Mouse (Mus musculus): Measurements from ENCODE around the gene Gcsh.

Gene Gcsh

DNA sequence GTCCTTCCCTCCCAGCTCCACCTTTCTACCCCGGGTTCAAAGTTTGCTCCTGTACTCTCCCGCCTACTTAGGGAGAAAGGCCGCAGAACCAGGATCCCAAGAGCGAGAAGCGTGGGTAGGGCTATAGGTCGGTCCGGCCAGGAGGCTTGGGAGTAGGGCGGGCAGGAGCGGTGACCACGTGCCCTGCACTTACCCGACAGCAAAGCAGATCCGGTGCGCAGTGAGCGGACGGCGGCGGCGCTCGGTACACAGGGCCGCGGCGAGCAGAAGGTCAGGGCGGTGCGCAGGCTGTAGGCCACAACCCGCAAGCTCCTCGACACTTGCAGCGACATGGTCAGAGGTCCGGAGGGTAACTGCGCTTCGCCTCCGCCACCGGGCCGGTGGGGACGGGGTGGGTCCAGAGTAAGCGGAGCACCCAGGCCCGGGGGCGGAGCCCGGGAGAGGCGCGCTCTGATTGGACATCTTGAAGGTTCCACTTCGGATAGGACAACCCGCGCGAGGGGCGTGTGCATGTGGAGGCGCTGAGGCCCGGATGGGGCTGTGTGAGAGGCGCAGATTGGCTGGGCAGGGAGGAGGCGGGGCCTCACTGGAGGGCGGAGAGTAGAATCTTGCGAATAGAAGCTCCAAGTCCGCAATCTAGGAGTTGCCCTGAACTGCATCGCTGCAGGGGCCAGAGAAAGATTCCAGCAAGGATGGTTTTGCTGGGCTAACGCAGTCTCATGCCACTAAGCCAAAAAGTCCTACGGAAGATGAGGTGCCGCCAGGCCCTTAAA, at the start of gene Gcsh:
Gene Gcsh (minus strand): TSS at position 443 of the 773 bp plus-strand sequence.
- DNase-seq: peak; percentile 100

DNA sequence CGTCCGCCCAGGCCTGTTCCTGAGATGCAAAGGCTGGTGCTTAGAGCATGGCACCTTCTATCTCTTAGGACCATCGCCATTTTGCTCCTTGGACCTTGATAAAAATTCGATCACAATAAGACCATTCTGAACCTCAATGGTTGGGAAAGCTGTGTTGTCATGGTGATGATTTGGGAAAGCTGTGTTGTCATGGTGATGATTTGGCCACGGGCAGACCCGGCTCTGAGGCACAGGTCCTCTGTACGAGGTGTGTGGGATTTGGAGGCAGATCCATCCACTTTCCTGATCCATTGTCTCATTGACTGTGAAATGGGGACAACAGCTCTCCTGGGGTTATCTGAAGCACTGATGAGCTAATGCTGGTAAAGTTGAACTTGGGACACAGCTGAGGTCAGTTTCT, 46.5 kb upstream of the Gcsh start:
- no peak for DNase-seq

DNA sequence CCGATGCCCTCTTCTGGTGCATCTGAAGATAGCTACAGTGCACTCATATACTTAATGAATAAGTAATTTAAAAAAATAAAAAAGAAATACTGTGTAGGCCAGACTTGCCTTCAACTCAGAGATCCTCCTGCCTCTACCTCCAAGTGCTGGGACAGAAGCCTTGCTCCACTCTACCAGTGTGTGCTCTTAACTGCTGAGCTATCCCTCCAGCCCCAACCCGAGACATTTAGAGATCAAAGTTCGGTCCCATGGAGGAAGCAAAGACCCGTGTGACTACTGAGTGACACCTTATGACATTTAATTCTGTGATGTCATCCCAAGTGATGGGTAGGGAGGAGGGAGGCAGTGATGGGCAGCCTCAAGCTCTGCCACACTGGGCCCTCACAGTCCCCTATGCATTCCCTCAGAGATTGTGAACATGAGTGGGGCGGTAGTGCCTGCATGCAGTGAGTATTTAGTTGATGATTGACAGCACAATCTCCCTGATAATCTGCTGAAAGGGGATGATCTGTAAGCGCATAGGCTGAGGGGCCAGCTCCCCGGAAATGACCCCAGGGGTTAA, 44.1 kb upstream of the Gcsh start:
- DNase-seq: no peak

DNA sequence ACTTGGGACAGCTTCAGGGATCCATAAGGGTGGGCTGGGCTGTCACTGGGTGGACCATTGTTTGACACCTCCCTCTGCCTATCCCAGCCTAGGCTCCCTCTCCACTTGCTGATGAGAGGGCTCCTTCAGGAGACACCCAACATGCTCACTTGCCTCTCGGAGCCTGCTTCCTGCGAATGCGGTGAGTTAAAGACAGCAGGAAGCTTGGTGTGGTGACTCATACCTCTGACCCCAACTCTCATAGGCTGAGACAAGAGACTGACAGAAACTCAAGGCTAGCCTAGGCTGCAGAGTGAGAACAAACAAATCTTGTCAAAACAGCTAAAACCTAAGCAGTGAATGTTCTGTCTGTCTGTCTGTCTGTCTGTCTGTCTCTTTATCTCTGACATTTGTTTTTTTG, 40.1 kb upstream of the Gcsh start:
- no peak for DNase-seq

DNA sequence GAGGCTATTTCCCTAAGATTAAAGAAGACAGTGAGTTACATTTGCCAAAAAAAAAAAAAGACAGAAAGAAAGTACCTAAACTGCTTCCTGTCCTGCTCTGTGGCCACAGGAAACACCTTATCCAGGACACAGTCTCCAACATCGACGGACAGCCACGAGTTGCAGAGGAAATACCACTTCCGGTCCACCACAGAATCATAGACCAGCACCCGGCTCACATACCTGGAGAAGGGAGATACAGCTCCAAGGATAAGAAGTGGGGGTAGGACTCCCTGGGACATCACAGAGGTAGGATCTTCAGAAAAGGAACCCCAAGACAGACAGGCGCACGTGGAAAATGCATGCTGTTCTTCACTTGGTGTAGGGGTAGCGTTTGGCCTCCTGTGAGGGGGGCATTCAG, 39.3 kb upstream of the Gcsh start:
- no peak for DNase-seq

DNA sequence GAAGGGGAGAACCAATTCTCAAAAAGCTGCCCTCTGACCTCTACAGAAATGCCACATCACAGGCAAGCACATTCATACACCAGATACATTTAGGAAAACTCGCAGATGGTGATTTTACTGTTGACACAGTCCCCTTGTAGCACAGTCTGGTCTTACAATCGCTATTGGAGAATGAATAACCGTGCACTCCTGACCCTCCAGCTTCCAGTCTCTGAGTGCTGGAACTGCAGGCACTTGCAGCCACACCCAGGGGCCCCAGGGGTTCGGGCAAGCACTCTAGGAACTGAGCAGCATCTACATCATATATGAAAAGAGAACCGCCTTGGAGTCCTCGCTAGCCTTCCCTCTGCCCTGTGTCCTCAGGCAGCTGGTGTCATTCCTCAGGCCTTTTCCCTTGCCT, 38.1 kb upstream of the Gcsh start:
- no peak for DNase-seq

DNA sequence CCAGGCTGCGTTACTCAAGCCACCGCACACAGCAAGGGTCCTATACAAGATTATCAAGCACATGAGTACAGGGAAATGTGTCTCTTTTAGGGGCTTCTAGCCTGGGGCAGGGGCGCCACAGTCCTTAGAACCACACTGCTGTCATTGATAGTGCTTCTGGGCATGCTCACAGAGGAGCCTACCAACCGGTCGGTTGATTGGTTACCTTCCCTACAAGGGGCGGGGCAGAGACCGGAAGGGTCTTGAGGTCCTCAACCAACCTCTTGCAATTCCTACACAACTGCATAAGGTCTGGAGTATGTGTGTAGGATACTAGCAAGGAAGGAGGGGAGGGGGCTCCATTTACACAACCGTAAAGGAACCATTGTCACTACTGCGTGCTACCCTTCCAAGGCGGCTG, 35.3 kb upstream of the Gcsh start:
- DNase-seq: no peak

DNA sequence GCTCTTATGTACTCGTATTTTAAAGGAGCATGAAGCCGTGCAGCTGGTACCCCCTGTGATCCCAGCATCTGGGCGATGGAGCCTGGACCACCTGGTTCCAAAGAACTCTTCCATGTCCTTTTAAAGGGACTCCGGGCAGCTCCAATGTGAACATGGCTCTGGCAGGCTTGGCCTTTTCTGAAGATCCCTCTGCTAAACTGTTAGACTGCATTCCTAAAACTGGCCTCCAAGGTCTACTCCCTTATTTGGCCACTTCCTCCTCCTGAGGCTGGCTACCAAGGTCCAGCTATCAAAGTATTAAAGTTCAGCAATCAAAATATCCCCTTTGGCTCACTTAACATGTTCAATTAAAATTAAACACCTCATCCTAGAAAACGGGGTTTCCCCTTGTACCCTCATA, 34.3 kb upstream of the Gcsh start:
- DNase-seq: no peak

DNA sequence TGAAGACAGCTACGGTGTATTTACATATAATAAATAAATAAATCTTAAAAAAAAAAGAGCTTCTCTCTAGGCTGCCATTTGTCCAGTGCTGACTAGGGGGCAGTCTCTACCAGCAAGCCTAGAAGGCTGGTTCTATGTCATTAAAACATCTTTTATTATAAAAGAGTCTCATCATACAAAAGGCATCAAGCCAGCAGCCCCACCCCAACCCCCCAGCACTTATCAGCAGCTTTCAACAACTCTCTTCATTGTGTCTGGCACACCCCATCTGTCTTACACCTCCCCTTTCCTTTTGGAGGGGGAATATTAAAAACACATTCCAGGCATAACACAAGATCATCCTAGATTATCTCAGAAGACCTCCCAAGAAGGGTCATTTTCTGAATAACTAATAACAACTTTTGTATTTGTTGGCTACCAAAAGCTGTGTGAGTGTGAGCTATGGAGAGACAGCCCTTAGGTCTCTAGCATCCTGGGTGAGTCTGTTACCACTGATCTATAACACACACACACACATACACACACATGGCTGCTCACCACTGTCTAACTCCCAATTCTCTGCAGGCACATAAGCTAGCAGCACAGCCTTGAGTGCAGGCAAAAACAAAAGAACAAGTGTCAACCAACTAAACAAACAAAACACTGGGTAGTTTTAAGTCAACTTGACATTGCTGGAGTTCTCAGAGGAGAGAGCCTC, 29.1 kb upstream of the Gcsh start:
- no peak for DNase-seq

DNA sequence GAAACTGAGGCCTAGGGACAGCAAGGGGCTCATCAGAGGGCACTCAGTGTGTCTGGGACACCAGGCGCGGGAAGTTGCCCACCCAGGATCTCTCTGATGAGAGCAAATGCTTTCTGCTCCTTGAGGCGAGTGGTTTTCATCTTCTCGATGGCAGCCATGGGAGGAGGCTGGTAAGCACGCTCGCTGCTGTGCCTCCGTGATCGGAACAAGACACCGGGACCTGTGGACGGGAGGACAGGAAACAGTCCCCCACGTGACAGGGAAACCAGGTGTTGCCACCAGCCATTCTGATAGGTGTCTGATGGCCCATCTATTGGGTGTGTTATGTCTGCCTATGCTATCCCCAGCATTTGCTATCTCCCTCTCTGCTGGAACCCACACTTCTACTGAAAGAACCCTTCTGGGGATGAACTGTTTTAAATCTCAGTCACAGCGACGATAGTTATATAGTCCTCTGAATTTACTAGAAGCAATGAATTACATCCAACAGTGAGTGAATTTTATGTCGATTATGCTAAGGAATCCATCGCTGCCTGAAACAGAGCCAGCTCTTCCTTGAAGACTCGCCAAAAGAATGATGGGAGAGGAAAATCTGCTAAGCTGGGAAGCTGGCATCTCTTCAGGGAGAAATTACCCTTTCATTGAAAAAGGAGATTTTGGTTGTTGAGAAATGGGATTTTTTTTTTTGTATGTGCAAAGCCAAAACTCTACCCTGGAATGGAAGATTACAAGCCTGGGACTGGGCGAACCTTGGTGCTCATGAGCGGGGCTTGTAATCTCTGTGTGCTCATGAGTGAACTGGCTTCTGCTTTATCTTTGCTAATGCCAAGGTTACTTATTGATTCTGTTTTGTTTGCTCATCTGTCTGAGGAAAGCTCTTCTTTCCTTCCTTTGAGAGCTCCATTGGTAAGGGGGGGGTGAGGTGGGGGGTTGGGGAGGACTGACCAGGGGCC, 26.3 kb upstream of the Gcsh start:
- no peak for DNase-seq

DNA sequence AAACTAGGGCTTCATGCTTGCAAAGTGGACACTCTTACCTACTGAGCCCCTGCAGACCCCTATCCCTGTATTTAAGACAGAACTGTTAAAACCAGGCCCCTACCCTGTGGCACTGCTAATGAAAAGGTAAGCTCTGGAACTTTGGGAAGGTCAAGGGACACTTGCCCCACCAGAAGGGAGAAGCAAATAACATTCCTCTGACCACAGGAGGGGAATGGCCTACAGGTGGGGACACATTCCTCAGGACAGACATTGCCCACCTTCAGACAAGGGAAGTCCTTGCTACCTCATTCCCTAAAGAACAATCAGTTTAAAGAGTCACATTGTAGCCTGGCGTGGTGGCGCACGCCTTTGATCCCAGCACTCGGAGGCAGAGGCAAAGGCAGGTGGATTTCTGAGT, 24.6 kb upstream of the Gcsh start:
- no peak for DNase-seq

DNA sequence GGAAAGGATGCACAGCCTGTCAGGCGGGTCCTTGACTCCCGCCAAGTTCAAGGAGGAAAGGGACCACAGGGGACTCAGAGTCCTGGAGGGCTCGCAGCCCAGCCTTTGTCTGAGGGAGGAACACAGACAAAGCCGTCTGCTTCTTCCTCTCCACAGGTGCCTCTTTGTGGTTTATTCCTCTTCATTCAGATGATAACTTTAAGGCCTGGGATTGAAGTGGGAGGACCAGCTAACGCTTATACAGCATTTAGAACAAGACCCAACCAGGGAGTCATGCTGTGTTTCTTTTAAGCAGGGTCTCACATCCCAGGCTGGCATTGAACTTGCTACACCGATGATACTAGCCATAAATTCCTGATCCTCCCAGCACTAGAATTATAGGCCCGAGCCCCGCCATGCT, 23.7 kb upstream of the Gcsh start:
- no peak for DNase-seq

DNA sequence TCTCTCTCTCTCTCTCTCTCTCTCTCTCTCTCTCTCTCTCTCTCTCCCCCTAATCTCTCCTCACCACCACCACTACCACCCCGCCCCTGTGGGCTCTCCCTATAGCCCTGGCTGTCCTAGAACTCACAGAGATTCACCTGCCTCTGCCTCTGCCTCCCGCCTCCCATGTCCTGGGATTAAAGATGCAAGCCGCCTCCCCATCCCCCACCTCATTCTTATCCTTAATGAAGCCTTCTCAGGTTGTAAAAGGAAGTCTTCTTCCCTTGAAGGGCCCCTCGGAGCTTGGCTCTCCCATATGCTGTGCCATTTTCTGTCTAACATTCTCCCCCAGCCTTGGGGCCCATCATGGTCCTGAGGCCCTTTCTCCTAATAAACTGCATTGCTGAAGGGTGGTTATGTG, 22.3 kb upstream of the Gcsh start:
- no peak for DNase-seq

DNA sequence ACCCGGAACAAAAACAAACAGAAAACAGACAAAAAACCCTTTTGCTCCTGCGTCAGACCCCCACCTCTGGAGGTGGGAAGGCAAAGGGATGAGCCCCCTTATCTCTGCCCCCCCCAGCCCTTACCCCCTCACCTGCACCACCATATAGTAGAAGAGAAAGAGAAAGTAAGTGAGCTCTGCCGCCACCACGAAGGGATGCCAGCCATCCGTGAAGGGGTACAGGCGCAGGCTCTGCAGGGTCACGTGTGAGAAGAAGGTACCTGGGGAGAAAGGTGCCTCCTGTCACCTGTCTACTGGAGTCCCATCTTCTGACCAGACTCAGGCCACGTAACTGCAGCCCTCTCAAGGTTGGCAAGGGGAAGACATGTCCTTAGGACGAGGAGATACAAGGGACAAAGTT, 18.0 kb upstream of the Gcsh start:
- no peak for DNase-seq

DNA sequence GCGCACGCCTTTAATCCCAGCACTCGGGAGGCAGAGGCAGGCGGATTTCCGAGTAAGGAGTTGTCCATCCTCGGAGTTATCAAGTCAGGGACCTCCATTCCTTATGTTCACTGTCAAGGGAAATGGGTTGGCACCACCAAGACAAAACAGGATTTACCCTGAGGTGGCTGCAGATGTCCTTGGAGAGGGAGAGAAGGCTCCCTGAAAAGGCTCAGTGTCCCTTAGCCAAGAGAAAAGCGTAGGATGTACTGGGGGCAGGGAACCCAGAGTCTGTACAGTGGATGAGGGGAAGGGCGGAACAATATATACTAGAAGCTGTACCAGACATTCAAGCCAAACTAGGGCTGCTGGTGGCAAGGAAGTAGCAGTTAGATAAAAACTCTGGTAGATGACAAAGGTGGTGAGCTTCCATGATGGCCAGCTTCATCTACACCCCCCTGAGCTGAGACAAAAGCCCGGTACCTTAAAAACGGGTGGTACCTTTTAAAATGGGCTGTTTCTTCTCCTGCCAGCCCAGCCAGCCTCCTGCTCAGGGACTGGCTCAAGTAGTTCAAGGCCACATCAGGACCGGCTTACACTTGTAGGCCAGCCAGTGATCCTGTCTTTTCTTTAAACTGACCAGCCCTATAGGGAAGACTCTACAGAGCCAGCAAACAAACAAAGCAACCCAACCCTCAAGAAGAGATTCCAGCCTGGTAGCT, 829 bp upstream of the Gcsh start:
- DNase-seq: no peak

DNA sequence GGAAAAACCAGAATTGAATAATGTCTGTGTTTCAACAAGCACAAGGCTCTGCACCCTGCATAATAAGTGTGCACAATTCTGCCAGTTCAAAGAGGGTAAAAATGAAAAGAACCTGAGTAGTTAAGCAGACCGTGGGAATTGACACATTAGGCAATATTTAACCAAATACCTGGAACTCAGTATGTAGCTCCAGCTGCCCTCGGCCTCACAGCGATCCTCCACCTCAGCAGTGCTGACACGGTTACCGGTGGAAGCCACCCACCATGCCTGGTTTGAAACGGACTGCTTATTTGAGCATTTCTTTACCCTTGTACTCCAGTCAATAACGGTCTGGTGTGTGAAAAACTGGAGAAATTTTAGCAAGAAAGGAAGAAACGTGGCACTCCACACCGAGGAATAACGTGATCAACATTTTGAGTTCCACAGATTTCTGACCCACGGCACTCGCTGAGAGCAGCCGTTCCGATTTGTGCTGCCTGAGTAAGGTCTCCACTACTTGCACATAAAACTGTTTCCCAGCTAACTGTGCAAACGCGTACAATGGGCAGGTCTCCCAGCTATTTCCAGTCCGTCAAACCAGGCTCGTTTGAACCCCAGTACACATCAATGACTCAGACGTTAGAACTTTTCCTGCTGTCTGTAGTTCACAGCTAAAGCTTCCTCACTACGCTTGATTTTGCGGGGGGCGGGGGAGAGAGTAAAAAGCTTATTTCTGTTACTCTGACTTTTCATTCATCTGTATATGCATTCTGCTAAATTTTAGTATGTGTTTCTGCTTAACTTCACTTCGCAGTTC, 963 bp downstream of the Gcsh start:
- peak; percentile 87 for DNase-seq

DNA sequence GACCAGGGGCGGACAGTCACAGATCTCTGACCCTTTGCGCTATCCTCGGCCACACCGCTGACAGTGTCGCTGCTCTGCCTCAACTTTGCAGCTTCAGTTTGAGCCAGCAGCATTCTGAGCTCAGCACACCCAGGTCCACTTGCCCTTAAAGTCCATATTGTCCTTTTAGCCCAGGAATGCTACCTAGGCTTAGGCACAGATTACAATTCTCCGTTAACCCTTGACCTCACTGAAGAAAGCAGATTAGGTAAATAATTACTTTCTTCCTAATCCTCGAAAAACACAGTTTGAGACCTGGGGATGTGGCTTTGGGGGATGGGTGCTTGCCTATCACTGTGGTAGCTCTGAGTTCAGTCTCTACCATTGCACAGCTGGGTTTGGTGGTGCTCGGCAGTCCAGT, 2.1 kb downstream of the Gcsh start:
- DNase-seq: peak; percentile 69

DNA sequence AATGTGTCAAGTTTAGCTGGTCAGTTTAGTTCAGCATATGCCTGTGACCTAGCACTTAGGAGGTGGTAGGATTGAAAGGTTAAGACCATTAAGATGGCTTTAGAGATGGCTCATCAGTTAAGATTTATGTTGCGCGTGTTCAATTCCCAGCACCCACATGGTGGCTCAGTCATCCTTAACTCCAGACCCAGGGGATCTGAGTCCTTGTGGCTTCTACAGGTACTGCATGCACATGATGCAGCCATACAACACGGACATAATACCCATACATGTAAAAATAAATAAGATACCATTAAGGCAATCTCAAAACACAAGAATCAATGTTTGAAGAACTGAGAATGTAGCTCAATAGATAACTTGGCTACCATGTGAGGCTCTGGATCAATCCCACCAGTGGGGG, 3.5 kb downstream of the Gcsh start:
- no peak for DNase-seq

DNA sequence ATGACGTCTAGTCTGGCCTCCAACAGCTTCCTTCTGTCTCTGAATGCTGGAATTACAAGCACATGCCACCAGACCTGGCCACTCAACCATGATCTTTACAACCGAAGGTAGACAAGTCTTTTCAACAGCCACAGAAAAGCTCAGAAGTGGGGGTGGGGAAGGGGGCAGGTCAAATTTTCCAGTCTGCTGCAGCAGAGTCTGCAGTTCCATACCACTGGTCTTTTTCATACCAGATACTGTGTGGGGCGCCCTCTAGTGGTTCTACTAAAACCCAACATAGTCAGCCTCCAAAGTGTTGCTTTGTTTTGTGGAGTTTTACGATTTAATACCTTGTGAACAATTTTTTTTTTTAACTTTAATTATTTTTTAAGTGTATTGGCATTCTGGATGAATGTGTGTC, 13.2 kb downstream of the Gcsh start:
- DNase-seq: peak; percentile 75

DNA sequence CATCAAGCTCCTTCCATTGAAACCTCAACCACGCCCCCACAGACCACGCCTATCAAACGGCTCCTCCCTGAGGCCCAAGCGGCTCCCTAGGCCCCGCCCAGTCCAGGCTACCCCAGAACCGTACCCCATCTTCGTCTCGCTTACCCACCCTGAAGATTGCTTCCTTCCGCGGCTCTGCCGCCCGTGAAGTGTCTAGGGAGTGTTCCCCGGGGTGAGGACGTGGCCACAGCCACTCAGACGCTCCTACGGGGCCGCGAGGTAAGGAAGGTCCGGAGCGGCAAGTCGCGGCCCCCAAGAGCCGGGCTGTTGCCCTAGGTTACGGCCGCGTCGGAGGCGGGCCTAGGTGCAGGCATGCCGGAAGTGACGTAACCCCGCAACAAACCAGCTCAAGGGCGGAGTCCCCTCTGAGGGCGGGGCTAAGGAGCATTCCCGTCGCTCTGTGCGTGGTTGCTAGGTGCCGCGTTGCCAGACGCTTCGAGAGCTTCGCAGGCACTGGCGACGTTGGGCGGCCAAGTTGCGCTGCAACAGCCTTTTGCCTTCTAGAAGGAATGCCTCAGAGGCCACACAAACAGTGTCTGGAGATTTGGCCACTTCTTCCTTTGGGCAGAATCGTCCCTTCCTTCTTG, 14.6 kb downstream of the Gcsh start, which contains the start of gene 1700030J22Rik:
Gene 1700030J22Rik (minus strand): TSS at position 329 of the 626 bp plus-strand sequence.
- DNase-seq: peak; percentile 99

DNA sequence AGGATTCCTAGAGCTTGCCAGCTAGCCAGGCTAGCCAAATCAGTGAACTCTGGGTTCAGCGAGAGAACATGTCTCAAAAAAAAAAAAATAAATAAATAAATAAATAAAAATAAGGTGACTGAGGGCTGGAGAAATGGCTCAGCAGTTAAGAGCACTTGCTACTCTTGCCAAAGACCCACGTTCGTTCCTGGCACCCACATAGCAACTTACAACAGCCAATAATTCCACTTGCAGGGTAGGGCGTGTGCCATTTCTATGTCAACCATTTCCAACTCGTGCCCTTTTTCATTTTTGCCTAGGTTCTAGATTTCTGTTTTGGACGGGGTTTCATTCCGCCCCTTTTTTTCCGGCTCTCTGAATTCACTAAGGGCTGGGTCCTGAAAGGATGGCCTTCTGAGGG, 15.3 kb downstream of the Gcsh start:
- DNase-seq: no peak

Data from kidney, adult 9 months (tissue).